Mouse (Mus musculus): ENCODE results near the gene Slc7a15.

The Slc7a15 gene

GRCm38 (mm10) chr12:8545066-8545610, 53.7 kb downstream of the Slc7a15 start:
- H3K4me1 ChIP-seq (replicated peaks; ENCODE audit: low read depth, low read length), result peaks cover 39% of the 10 kb centered on the region
- H3K36me3 ChIP-seq (ENCODE audit: insufficient read depth, low read length), result no peaks in the 10 kb centered on the region
- H3K9me3 ChIP-seq (ENCODE audit: low read length), result no peaks in the 10 kb centered on the region
- no peak for TF ChIP-seq CTCF (conservative IDR thresholded peaks at IDR 0.05; ENCODE audit: low read length)
- no peak for TF ChIP-seq POU5F1 (IDR thresholded peaks at IDR 0.05; ENCODE audit: borderline replicate concordance, low read length)
- TF ChIP-seq NANOG (IDR thresholded peaks at IDR 0.05; ENCODE audit: borderline replicate concordance, low read length), result no peak
- H3K4me3 ChIP-seq (replicated peaks; ENCODE audit: low read length), result no peak overlapping the region
- H3K27me3 ChIP-seq (ENCODE audit: insufficient read depth, low read length), result no peaks in the 10 kb centered on the region

DNA sequence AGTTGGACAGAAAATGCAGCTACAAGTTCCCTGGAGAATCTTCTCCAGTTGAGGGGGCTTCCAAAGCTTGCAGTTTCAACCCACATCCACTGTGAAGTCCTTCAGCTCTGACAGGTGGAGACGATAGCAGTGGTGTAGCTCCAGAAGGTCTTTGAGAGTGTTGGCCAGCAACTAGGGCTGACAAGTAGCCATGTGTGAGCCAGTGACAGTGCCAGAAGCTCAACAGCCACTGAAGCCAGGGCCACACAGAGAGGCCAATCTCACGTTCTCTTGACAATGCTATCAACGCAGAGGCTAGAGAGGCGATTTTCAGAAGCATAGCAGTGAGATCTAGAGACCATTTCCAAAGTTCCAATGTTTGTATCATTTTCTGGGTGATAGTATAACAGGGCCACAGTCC, 56.5 kb downstream of the Slc7a15 start:
- no peak overlapping the region for H3K4me3 ChIP-seq (replicated peaks; ENCODE audit: low read length)
- H3K36me3 ChIP-seq (ENCODE audit: insufficient read depth, low read length), result no peaks in the 10 kb centered on the region
- TF ChIP-seq NANOG (IDR thresholded peaks at IDR 0.05; ENCODE audit: borderline replicate concordance, low read length), result no peak
- TF ChIP-seq POU5F1 (IDR thresholded peaks at IDR 0.05; ENCODE audit: borderline replicate concordance, low read length), result no peak
- TF ChIP-seq CTCF (conservative IDR thresholded peaks at IDR 0.05; ENCODE audit: low read length), result no peak

DNA sequence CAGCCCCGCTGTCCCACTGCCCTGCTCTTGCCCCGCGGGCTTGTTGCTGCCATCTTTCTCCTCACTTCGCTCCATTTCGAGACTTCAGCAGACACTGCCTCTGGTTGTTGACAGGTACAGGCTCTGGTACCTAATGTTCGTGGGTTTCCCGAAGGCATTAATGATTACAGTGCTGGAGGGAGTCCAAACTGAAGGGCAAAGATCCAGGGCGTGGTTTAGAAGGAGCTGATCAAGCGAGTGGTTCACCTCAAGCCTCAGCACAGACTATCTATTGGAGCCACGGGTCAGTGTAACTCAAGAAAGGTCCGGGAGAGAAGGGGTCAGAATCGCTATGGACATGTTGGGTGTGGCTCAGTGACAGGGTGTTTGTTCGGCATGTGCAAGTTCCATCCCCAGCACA, 59.4 kb downstream of the Slc7a15 start:
- TF ChIP-seq CTCF (conservative IDR thresholded peaks at IDR 0.05; ENCODE audit: low read length) (no peak), POU5F1 (IDR thresholded peaks at IDR 0.05; ENCODE audit: borderline replicate concordance, low read length) (no peak), NANOG (IDR thresholded peaks at IDR 0.05; ENCODE audit: borderline replicate concordance, low read length) (no peak)
- H3K27me3 ChIP-seq (ENCODE audit: insufficient read depth, low read length), result peaks cover 4% of the 10 kb centered on the region; the same call in 1 of the 2 replicates
- no peaks in the 10 kb centered on the region for H3K36me3 ChIP-seq (ENCODE audit: insufficient read depth, low read length)
- no peak overlapping the region for H3K4me3 ChIP-seq (replicated peaks; ENCODE audit: low read length)
- H3K9me3 ChIP-seq (ENCODE audit: low read length), result no peaks in the 10 kb centered on the region
- peaks cover 19% of the 10 kb centered on the region for H3K4me1 ChIP-seq (replicated peaks; ENCODE audit: low read depth, low read length)

More for the DNA sequence above, 56.5 kb downstream of the Slc7a15 start:
- peaks cover 4% of the 10 kb centered on the region; the same call in 1 of the 2 replicates for H3K27me3 ChIP-seq (ENCODE audit: insufficient read depth, low read length)
- H3K9me3 ChIP-seq (ENCODE audit: low read length), result no peaks in the 10 kb centered on the region
- H3K4me1 ChIP-seq (replicated peaks; ENCODE audit: low read depth, low read length), result peaks cover 46% of the 10 kb centered on the region

DNA sequence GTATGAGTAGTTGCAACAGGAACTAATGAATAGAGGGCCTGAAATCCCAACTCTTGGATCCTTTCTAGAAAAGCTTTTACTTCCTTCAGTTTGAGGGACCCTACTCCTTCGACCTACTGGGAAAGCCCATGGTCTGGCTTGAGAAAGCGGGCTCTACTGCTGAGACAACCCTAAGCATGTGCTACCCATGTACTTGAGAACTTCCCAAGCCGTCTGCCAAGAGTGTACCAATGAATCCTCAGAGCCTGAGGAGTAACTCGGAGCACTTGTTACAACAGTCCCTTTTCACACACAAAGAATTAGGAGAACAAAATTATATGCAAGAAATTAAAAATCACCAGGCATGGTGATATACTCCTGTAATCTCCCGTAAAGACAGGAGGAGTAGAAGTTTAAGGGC, 61.6 kb downstream of the Slc7a15 start:
- TF ChIP-seq POU5F1 (IDR thresholded peaks at IDR 0.05; ENCODE audit: borderline replicate concordance, low read length) (no peak), CTCF (conservative IDR thresholded peaks at IDR 0.05; ENCODE audit: low read length) (no peak), NANOG (IDR thresholded peaks at IDR 0.05; ENCODE audit: borderline replicate concordance, low read length) (no peak)
- peaks cover 4% of the 10 kb centered on the region; the same call in 1 of the 2 replicates for H3K27me3 ChIP-seq (ENCODE audit: insufficient read depth, low read length)
- H3K9me3 ChIP-seq (ENCODE audit: low read length), result no peaks in the 10 kb centered on the region
- peaks cover 11% of the 10 kb centered on the region; the same call in 1 of the 2 replicates for H3K4me1 ChIP-seq (replicated peaks; ENCODE audit: low read depth, low read length)
- no peaks in the 10 kb centered on the region for H3K36me3 ChIP-seq (ENCODE audit: insufficient read depth, low read length)
- H3K4me3 ChIP-seq (replicated peaks; ENCODE audit: low read length), result no peak overlapping the region

GRCm38 (mm10) chr12:8536221-8536965, 62.5 kb downstream of the Slc7a15 start:
- no peaks in the 10 kb centered on the region for H3K36me3 ChIP-seq (ENCODE audit: insufficient read depth, low read length)
- peaks cover 11% of the 10 kb centered on the region; the same call in 1 of the 2 replicates for H3K4me1 ChIP-seq (replicated peaks; ENCODE audit: low read depth, low read length)
- no peak overlapping the region for H3K4me3 ChIP-seq (replicated peaks; ENCODE audit: low read length)
- no peak for TF ChIP-seq CTCF (conservative IDR thresholded peaks at IDR 0.05; ENCODE audit: low read length)
- TF ChIP-seq POU5F1 (IDR thresholded peaks at IDR 0.05; ENCODE audit: borderline replicate concordance, low read length), result no peak
- no peak for TF ChIP-seq NANOG (IDR thresholded peaks at IDR 0.05; ENCODE audit: borderline replicate concordance, low read length)
- peaks cover 4% of the 10 kb centered on the region; the same call in 1 of the 2 replicates for H3K27me3 ChIP-seq (ENCODE audit: insufficient read depth, low read length)
- H3K9me3 ChIP-seq (ENCODE audit: low read length), result no peaks in the 10 kb centered on the region

- H3K4me3 ChIP-seq (replicated peaks; ENCODE audit: low read length), result no peak overlapping the region
- H3K9me3 ChIP-seq (ENCODE audit: low read length), result no peaks in the 10 kb centered on the region
- H3K36me3 ChIP-seq (ENCODE audit: insufficient read depth, low read length), result no peaks in the 10 kb centered on the region
- H3K27me3 ChIP-seq (ENCODE audit: insufficient read depth, low read length), result peaks cover 4% of the 10 kb centered on the region; the same call in 1 of the 2 replicates
- H3K4me1 ChIP-seq (replicated peaks; ENCODE audit: low read depth, low read length), result peaks cover 11% of the 10 kb centered on the region; the same call in 1 of the 2 replicates
- TF ChIP-seq NANOG (IDR thresholded peaks at IDR 0.05; ENCODE audit: borderline replicate concordance, low read length) (no peak), POU5F1 (IDR thresholded peaks at IDR 0.05; ENCODE audit: borderline replicate concordance, low read length) (no peak), CTCF (conservative IDR thresholded peaks at IDR 0.05; ENCODE audit: low read length) (no peak)
Observed at GRCm38 (mm10) chr12:8535596-8535995, 63.3 kb downstream of the Slc7a15 start.

- Histone ChIP-seq H3K4me3 (replicated peaks; ENCODE audit: low read length) (no peak overlapping the region), H3K27me3 (ENCODE audit: insufficient read depth, low read length) (peaks cover 4% of the 10 kb centered on the region; the same call in 1 of the 2 replicates), H3K4me1 (replicated peaks; ENCODE audit: low read depth, low read length) (peaks cover 11% of the 10 kb centered on the region; the same call in 1 of the 2 replicates), H3K36me3 (ENCODE audit: insufficient read depth, low read length) (no peaks in the 10 kb centered on the region), H3K9me3 (ENCODE audit: low read length) (no peaks in the 10 kb centered on the region)
- TF ChIP-seq NANOG (IDR thresholded peaks at IDR 0.05; ENCODE audit: borderline replicate concordance, low read length) (no peak), POU5F1 (IDR thresholded peaks at IDR 0.05; ENCODE audit: borderline replicate concordance, low read length) (no peak), CTCF (conservative IDR thresholded peaks at IDR 0.05; ENCODE audit: low read length) (no peak)
Observed at GRCm38 (mm10) chr12:8534915-8535314, 64.0 kb downstream of the Slc7a15 start.

DNA sequence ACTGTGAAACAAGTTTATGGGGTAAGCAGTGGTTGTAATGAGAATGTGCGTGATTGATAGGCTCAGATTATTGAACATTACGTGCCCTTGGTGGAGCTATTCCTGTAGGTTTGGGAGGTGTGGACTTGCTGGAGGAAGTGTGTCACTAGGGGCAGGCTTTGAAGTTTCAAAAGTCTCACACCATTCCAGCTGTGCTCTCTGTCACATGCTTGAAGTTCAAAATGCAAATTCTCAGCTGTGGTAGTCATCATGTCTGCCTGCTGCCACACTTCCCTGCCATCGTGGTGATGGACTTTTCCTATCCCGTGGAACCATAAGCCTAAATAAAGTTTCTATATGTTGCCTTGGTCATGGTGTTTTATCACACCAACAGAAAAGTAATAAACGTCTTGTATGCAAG, 71.1 kb downstream of the Slc7a15 start:
- Histone ChIP-seq H3K9me3 (ENCODE audit: low read length) (no peaks in the 10 kb centered on the region), H3K4me1 (replicated peaks; ENCODE audit: low read depth, low read length) (peaks cover 15% of the 10 kb centered on the region; the same call in 1 of the 2 replicates), H3K36me3 (ENCODE audit: insufficient read depth, low read length) (no peaks in the 10 kb centered on the region), H3K27me3 (ENCODE audit: insufficient read depth, low read length) (no peaks in the 10 kb centered on the region), H3K4me3 (replicated peaks; ENCODE audit: low read length) (no peak overlapping the region)
- TF ChIP-seq POU5F1 (IDR thresholded peaks at IDR 0.05; ENCODE audit: borderline replicate concordance, low read length) (no peak), CTCF (conservative IDR thresholded peaks at IDR 0.05; ENCODE audit: low read length) (no peak), NANOG (IDR thresholded peaks at IDR 0.05; ENCODE audit: borderline replicate concordance, low read length) (no peak)

All from E14TG2a.4 (cell line).